Mouse (Mus musculus) layer of hippocampus, postnatal 36 days (tissue): ENCODE measurements around the gene Cabp2. TPM values are rescaled to one million over a fixed set of nuclear protein-coding genes. Genes with fewer than 3 reads are reported as not detected.
A peak's percentile ranks its signal among the peaks of the same experiment; 100 is the strongest.
"Not testable (repeated sequence)": the region's sequence is repeated elsewhere in the genome, so short reads cannot be mapped to it uniquely, and the experiment has no call there.

Source experiments
- DNase-seq, 2 experiments: peaks; one replicate each; pipeline ENCODE4 v3.0.0; 2022
- total RNA-seq, 2 experiments: library from RNA; stranded (reverse); gene quantifications; 2 replicates each; pipeline ENCODE4 v1.2.3; 2021

Gene Cabp2
- total RNA-seq, 2 experiments from 2014 or later: not detected

DNA sequence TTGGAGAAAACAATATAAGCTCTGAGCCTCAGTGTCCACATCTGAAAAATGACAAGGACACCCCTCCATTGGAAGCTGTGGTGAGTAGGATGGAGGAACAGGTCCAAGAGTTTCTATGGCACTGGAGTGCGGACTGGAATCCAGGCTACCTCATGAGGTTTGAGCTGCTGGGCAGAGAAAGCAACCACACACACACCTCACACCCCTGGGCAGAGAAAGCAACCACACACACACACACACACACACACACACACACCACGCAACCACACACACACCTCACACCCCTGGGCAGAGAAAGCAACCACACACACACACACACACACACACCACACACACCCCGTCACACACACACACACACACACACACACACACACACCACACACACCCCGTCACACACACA lies 43.9 kb downstream of the Cabp2 start:
- DNase-seq: not testable (repeated sequence)

GRCm38 (mm10) chr19:4125741-4126696 lies 44.6 kb downstream of the Cabp2 start, which contains the start of gene Aip:
Gene Aip, minus strand, starts transcription at chr19:4125858.
- DNase-seq: peak; percentile 97 to 98

- DNase-seq: no peak
Observed at GRCm38 (mm10) chr19:4126759-4127495, 45.5 kb downstream of the Cabp2 start.

DNA sequence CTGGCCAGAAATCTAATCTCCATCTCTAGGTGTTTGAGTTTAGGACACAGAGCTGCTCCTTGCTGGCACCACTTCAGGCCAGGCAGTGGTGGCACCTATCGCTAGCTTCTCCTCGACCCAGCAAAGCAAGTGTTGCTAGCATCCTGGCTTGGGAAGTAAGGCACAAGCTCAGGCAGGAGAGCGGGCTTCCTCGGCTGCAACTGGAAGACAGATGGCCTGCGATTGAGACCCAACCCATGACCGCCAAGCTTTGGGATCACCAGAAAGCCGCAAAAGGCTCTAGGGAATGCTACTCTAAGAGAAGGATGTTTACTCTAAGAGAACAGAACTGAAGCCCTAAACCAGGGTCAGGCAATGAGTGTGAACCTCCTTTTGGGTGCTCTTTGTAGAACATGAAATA lies 48.1 kb downstream of the Cabp2 start:
- no peak for DNase-seq

GRCm38 (mm10) chr19:4130106-4130505 lies 48.7 kb downstream of the Cabp2 start:
- no peak for DNase-seq

DNA sequence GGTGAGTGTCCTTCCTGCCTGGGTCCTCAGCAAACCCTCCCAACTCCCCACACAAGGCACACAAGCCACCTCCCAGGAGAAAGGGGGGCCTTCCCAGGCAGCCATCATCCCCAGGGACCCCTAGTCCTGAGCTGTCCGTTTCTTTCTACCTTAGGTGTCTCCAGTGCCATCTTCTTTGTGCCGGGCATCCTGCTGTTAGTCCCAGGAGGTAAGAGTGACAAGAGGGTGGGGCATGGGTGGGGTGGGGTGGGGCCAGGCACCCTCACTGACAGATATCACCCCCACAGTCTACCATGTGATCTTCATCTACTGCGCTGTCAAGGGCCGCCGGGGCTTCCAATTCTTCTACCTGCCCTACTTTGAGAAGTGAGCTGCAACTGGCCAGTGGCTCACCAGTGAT lies 49.7 kb downstream of the Cabp2 start:
- DNase-seq: no peak

DNA sequence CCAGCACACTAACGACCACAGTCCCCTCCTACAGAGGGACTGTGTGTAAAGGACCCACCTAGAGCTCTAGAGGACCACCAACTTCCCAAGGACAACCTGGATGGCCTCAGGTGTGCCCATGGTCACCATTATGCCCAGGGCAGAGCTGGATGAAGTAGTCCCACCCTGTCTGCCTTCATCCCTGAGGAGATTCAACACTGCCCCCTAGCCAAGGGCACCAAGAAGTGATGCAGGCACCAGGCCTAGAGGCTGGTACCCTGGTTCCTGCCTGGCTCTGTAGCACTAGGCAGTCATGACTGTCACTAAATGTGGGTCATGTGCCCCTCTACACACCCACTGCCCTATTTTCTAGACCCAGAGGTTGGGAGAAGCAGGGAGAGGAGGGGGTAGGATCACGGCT lies 50.4 kb downstream of the Cabp2 start:
- DNase-seq: no peak

DNA sequence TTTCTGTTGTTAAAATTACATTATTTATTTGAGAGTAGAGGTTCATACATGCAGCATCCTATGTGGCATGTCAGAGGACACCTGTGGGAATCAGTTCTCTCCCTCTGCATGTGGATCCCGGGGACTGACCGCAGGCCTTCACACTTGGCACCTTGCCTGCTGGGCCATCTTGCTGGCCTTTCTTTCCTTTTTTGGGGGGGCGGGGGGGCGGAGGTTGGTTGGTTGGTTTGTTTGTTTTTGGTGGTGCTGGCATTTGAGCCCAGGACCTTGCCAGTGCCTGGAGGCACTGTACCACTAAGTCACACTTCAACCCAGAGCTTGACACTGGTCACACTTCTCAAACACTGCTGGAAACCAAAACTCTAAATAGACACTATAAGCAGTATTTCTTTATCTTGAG lies 53.0 kb downstream of the Cabp2 start:
- DNase-seq: no peak

DNA sequence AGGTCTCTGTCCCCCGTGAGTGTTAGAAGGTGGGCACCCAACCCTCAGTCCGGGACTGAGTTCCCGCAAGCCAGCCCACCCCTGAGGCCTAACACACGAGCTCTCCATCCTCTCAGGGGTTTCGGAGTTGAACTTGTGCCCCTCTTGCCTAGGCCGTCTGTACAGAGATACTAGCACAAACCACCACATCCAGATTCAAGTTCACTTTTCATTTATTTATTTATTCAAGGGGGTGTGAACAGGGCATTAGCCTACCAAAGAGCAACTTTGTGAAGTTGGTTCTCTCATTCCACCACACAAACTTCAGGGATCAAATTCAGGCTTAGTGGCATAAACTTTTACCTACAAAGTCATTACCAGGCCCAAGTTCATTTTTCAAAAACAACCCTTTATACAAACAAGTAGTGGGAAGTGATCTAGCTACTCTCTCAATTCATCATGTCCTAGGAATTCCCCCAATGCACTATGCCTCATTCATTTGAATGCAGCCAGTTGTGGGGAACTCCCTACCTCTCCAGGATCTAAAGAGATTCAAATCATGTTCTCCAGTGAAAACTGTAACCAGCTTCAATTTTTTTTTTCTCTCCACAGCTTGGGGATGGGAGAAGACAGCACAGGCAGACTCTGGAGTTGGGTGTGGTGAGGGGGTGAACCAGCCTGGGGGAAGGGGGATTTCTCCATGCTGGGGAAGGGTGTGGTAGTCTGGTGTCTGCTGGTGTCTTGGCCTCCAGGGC lies 54.0 kb downstream of the Cabp2 start:
- not testable (repeated sequence) for DNase-seq

GRCm38 (mm10) chr19:4135963-4136345 lies 54.6 kb downstream of the Cabp2 start:
- not testable (repeated sequence) for DNase-seq

GRCm38 (mm10) chr19:4136463-4136862 lies 55.1 kb downstream of the Cabp2 start:
- no peak for DNase-seq

Other genes with a start within 250 kb of the Cabp2 start
- gene Chka, start 229.8 kb upstream of the Cabp2 start, total RNA-seq: 100 to 1,000 TPM; 106 to 122 TPM
- gene Tcirg1, start 174.4 kb upstream of the Cabp2 start, total RNA-seq: 10 to 100 TPM; 20.2 to 22.4 TPM
- gene Ndufs8, start 168.8 kb upstream of the Cabp2 start, total RNA-seq: 100 to 1,000 TPM; 133 to 144 TPM
- 1 to 10 TPM; 2.8 to 3.0 TPM for gene Aldh3b1, start 151.8 kb upstream of the Cabp2 start, total RNA-seq
- gene Unc93b1, start 146.4 kb upstream of the Cabp2 start, total RNA-seq: 10 to 100 TPM; 14.2 to 14.5 TPM
- gene Aldh3b3, start 122.9 kb upstream of the Cabp2 start, total RNA-seq: not detected
- gene Aldh3b2, start 109.2 kb upstream of the Cabp2 start, total RNA-seq: under 1 TPM; 0.72 to 0.86 TPM
- 1 to 10 TPM; 1.4 TPM for gene Acy3, start 95.0 kb upstream of the Cabp2 start, total RNA-seq
- not detected for gene Tbx10, start 88.8 kb upstream of the Cabp2 start, total RNA-seq
- 10 to 100 TPM in 1 of 2 experiments, 1 to 10 TPM in 1; 8.2 to 11.1 TPM for gene Nudt8, start 81.0 kb upstream of the Cabp2 start, total RNA-seq
- 1 to 10 TPM; 1.4 to 2.1 TPM for gene Gm49405, start 81.0 kb upstream of the Cabp2 start, total RNA-seq
- gene Doc2g, start 78.3 kb upstream of the Cabp2 start, total RNA-seq: 1 to 10 TPM; 4.2 to 4.4 TPM
- 100 to 1,000 TPM; 238 to 250 TPM for gene Ndufv1, start 68.8 kb upstream of the Cabp2 start, total RNA-seq
- 100 to 1,000 TPM; 377 to 393 TPM for gene Gstp1, start 43.6 kb upstream of the Cabp2 start, total RNA-seq
- gene Gstp2, start 35.6 kb upstream of the Cabp2 start, total RNA-seq: 10 to 100 TPM; 36.3 to 43.5 TPM
- gene Gstp3, start 22.0 kb upstream of the Cabp2 start, total RNA-seq: not detected
- gene Cdk2ap2, start 15.6 kb downstream of the Cabp2 start, total RNA-seq: 10 to 100 TPM; 29.7 to 46.0 TPM
- 100 to 1,000 TPM; 169 to 174 TPM for gene Pitpnm1, start 18.4 kb downstream of the Cabp2 start, total RNA-seq
- 100 to 1,000 TPM; 108 to 128 TPM for gene Aip, start 44.3 kb downstream of the Cabp2 start, total RNA-seq
- under 1 TPM; 0.10 TPM for gene Gpr152, start 58.2 kb downstream of the Cabp2 start, total RNA-seq
- under 1 TPM; 0.17 to 0.28 TPM for gene Cabp4, start 62.5 kb downstream of the Cabp2 start, total RNA-seq
- gene Coro1b, start 67.0 kb downstream of the Cabp2 start, total RNA-seq: 10 to 100 TPM; 83.8 to 90.0 TPM
- 1 to 10 TPM; 1.6 to 3.8 TPM for gene Ptprcap, start 72.0 kb downstream of the Cabp2 start, total RNA-seq
- gene Rps6kb2, start 81.8 kb downstream of the Cabp2 start, total RNA-seq: 10 to 100 TPM; 34.5 to 45.1 TPM
- 1 to 10 TPM; 7.1 to 9.9 TPM for gene Carns1, start 93.9 kb downstream of the Cabp2 start, total RNA-seq
- 1 to 10 TPM in 1 of 2 experiments, under 1 TPM in 1; 0.56 to 1.3 TPM for gene Tbc1d10c, start 109.7 kb downstream of the Cabp2 start, total RNA-seq
- 100 to 1,000 TPM; 255 to 265 TPM for gene Ppp1ca, start 110.5 kb downstream of the Cabp2 start, total RNA-seq
- gene Rad9a, start 120.1 kb downstream of the Cabp2 start, total RNA-seq: 1 to 10 TPM; 5.5 to 7.1 TPM
- under 1 TPM; 0.32 to 0.83 TPM for gene Clcf1, start 132.7 kb downstream of the Cabp2 start, total RNA-seq
- not detected for gene AC109138.7, start 132.8 kb downstream of the Cabp2 start, total RNA-seq
- gene Pold4, start 150.3 kb downstream of the Cabp2 start, total RNA-seq: 10 to 100 TPM; 12.4 to 16.6 TPM
- 10 to 100 TPM; 53.4 to 59.5 TPM for gene Ssh3, start 187.6 kb downstream of the Cabp2 start, total RNA-seq
- gene Ankrd13d, start 201.6 kb downstream of the Cabp2 start, total RNA-seq: 10 to 100 TPM; 65.2 to 66.9 TPM
- gene Grk2, start 224.6 kb downstream of the Cabp2 start, total RNA-seq: 100 to 1,000 TPM; 195 to 208 TPM